Mouse (Mus musculus): ENCODE measurements around the gene Smlr1.

- TF ChIP-seq POLR2AphosphoS2 (IDR thresholded peaks at IDR 0.05; ENCODE audit: insufficient read length, low read depth) (no peak), MYOG (IDR thresholded peaks at IDR 0.05; ENCODE audit: control insufficient read depth in 1 of 3, insufficient read depth in 1 of 3, insufficient read length in 2 of 3, low read depth in 2 of 3) (no peak), MYOD1 (IDR thresholded peaks at IDR 0.05; ENCODE audit: control insufficient read depth in 1 of 3, insufficient read length in 2 of 3, low read depth in 2 of 3) (no peak), POLR2A (IDR thresholded peaks at IDR 0.05; ENCODE audit: insufficient read length, low read depth) (no peak), MAX (IDR thresholded peaks at IDR 0.05; ENCODE audit: low read depth) (no peak), REST (IDR thresholded peaks at IDR 0.05; ENCODE audit: insufficient read depth, insufficient read length) (no peak), CEBPB (IDR thresholded peaks at IDR 0.05; ENCODE audit: insufficient read depth, poor library complexity, severe bottlenecking) (no peak), SRF (IDR thresholded peaks at IDR 0.05; ENCODE audit: control insufficient read depth, insufficient read length, low read depth) (no peak), USF1 (IDR thresholded peaks at IDR 0.05; ENCODE audit: low read depth) (no peak), E2F4 (IDR thresholded peaks at IDR 0.05; ENCODE audit: insufficient read depth) (no peak), TCF3 (IDR thresholded peaks at IDR 0.05; ENCODE audit: insufficient read length, low read depth) (no peak), TCF12 (IDR thresholded peaks at IDR 0.05; ENCODE audit: insufficient read depth, poor library complexity, severe bottlenecking) (no peak)
Observed at GRCm38 (mm10) chr10:25526156-25526555, 9.9 kb downstream of the Smlr1 start.
